Mouse (Mus musculus): ENCODE measurements around the gene Pde4b. TPM values are rescaled to one million over a fixed set of nuclear protein-coding genes. Genes with fewer than 3 reads are reported as not detected.

The Pde4b gene
- polyA plus RNA-seq, 1 experiment, result 6.7 TPM

DNA sequence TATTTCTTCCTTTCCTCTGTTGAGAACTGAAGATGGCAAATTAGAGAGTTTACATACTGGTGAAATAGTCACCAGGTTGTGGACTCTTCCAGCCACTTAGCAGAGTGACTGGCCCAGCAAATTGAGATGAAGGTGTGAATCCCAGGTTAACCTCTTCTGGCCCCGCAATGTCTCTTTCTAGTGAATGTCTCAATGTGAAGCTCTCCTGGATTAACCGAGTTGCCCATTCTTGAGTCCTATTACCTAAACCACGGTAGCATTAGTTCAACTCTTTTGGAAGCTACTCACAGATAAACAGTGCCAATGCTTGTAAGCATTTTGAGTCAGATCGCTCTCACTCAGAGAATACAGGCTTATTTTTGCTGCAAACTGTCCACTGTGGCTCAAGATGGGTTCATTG lies 491.7 kb downstream of the Pde4b start:
- Histone ChIP-seq H3K79me2 (ENCODE audit: control insufficient read depth, insufficient read depth) (peaks cover 5% of the 10 kb centered on the region), H3K4me3 (no peak overlapping the region), H3K36me3 (ENCODE audit: control insufficient read depth, insufficient read depth) (peaks cover 4% of the 10 kb centered on the region), H3ac (ENCODE audit: control insufficient read depth, insufficient read length) (no peak overlapping the region), H3K4me2 (ENCODE audit: low read depth) (no peak overlapping the region), H3K27me3 (ENCODE audit: control insufficient read depth, insufficient read depth, insufficient read length) (no peaks in the 10 kb centered on the region)
- TF ChIP-seq POLR2AphosphoS2 (IDR thresholded peaks at IDR 0.05; ENCODE audit: insufficient read length, low read depth) (no peak), REST (IDR thresholded peaks at IDR 0.05; ENCODE audit: insufficient read depth, insufficient read length) (no peak), MYOG (IDR thresholded peaks at IDR 0.05; ENCODE audit: control insufficient read depth in 1 of 3, insufficient read depth in 1 of 3, insufficient read length in 2 of 3, low read depth in 2 of 3) (no peak), E2F4 (IDR thresholded peaks at IDR 0.05; ENCODE audit: insufficient read depth) (no peak), SRF (IDR thresholded peaks at IDR 0.05; ENCODE audit: control insufficient read depth, insufficient read length, low read depth) (no peak), MAX (IDR thresholded peaks at IDR 0.05; ENCODE audit: low read depth) (no peak), POLR2A (IDR thresholded peaks at IDR 0.05; ENCODE audit: insufficient read length, low read depth) (no peak)

- Histone ChIP-seq H3K27me3 (ENCODE audit: control insufficient read depth, insufficient read depth, insufficient read length) (no peaks in the 10 kb centered on the region), H3K36me3 (ENCODE audit: control insufficient read depth, insufficient read depth) (peaks cover 4% of the 10 kb centered on the region), H3K4me3 (no peak overlapping the region), H3K79me2 (ENCODE audit: control insufficient read depth, insufficient read depth) (peaks cover 5% of the 10 kb centered on the region), H3ac (ENCODE audit: control insufficient read depth, insufficient read length) (no peak overlapping the region), H3K4me2 (ENCODE audit: low read depth) (no peak overlapping the region)
- TF ChIP-seq MAX (IDR thresholded peaks at IDR 0.05; ENCODE audit: low read depth) (no peak), MYOG (IDR thresholded peaks at IDR 0.05; ENCODE audit: control insufficient read depth in 1 of 3, insufficient read depth in 1 of 3, insufficient read length in 2 of 3, low read depth in 2 of 3) (no peak), TCF3 (IDR thresholded peaks at IDR 0.05; ENCODE audit: insufficient read length, low read depth) (no peak), SRF (IDR thresholded peaks at IDR 0.05; ENCODE audit: control insufficient read depth, insufficient read length, low read depth) (no peak), POLR2AphosphoS2 (IDR thresholded peaks at IDR 0.05; ENCODE audit: insufficient read length, low read depth) (no peak), USF1 (IDR thresholded peaks at IDR 0.05; ENCODE audit: low read depth) (no peak), POLR2A (IDR thresholded peaks at IDR 0.05; ENCODE audit: insufficient read length, low read depth) (no peak), MYOD1 (IDR thresholded peaks at IDR 0.05; ENCODE audit: control insufficient read depth in 1 of 3, insufficient read length in 2 of 3, low read depth in 2 of 3) (no peak), TCF12 (IDR thresholded peaks at IDR 0.05; ENCODE audit: insufficient read depth, poor library complexity, severe bottlenecking) (no peak), CEBPB (IDR thresholded peaks at IDR 0.05; ENCODE audit: insufficient read depth, poor library complexity, severe bottlenecking) (no peak), REST (IDR thresholded peaks at IDR 0.05; ENCODE audit: insufficient read depth, insufficient read length) (no peak)
These were observed 492.4 kb downstream of the Pde4b start for GRCm38 (mm10) chr4:102579746-102580145.

GRCm38 (mm10) chr4:102582165-102582749 lies 494.9 kb downstream of the Pde4b start:
- no peak overlapping the region for H3K4me3 ChIP-seq
- H3ac ChIP-seq (ENCODE audit: control insufficient read depth, insufficient read length), result no peak overlapping the region
- TF ChIP-seq MYOG (IDR thresholded peaks at IDR 0.05; ENCODE audit: control insufficient read depth in 1 of 3, insufficient read depth in 1 of 3, insufficient read length in 2 of 3, low read depth in 2 of 3), result no peak
- no peak for TF ChIP-seq POLR2AphosphoS2 (IDR thresholded peaks at IDR 0.05; ENCODE audit: insufficient read length, low read depth)
- H3K4me2 ChIP-seq (ENCODE audit: low read depth), result no peak overlapping the region
- H3K79me2 ChIP-seq (ENCODE audit: control insufficient read depth, insufficient read depth), result no peaks in the 10 kb centered on the region
- H3K36me3 ChIP-seq (ENCODE audit: control insufficient read depth, insufficient read depth), result peaks cover 4% of the 10 kb centered on the region
- no peaks in the 10 kb centered on the region for H3K27me3 ChIP-seq (ENCODE audit: control insufficient read depth, insufficient read depth, insufficient read length)

DNA sequence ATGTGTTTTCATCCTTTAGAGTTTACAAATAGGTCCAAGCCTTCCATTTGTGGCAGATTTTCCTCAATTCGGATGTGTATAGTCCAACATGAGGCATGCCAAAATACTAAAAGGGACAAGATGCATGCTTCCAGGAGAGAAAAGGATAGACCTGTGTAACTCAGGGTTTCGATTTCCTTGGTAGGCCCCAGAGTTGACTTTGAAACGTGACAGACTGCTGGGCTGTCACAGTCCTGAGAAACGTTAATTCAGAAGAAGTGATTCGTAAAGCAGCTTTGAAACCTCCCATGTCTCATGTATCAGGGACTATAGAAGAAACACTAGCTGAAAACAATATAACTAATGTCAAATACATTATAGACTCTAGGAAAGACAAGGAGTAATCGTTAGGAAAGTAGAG lies 495.6 kb downstream of the Pde4b start:
- Histone ChIP-seq H3K27me3 (ENCODE audit: control insufficient read depth, insufficient read depth, insufficient read length) (no peaks in the 10 kb centered on the region), H3K4me3 (no peak overlapping the region), H3K79me2 (ENCODE audit: control insufficient read depth, insufficient read depth) (no peaks in the 10 kb centered on the region), H3K36me3 (ENCODE audit: control insufficient read depth, insufficient read depth) (peaks cover 4% of the 10 kb centered on the region), H3ac (ENCODE audit: control insufficient read depth, insufficient read length) (no peak overlapping the region), H3K4me2 (ENCODE audit: low read depth) (no peak overlapping the region)
- no peak for TF ChIP-seq MAX (IDR thresholded peaks at IDR 0.05; ENCODE audit: low read depth)
- no peak for TF ChIP-seq CEBPB (IDR thresholded peaks at IDR 0.05; ENCODE audit: insufficient read depth, poor library complexity, severe bottlenecking)
- no peak for TF ChIP-seq POLR2A (IDR thresholded peaks at IDR 0.05; ENCODE audit: insufficient read length, low read depth)
- no peak for TF ChIP-seq TCF12 (IDR thresholded peaks at IDR 0.05; ENCODE audit: insufficient read depth, poor library complexity, severe bottlenecking)
- no peak for TF ChIP-seq POLR2AphosphoS2 (IDR thresholded peaks at IDR 0.05; ENCODE audit: insufficient read length, low read depth)
- no peak for TF ChIP-seq MYOD1 (IDR thresholded peaks at IDR 0.05; ENCODE audit: control insufficient read depth in 1 of 3, insufficient read length in 2 of 3, low read depth in 2 of 3)
- TF ChIP-seq USF1 (IDR thresholded peaks at IDR 0.05; ENCODE audit: low read depth), result no peak
- no peak for TF ChIP-seq E2F4 (IDR thresholded peaks at IDR 0.05; ENCODE audit: insufficient read depth)
- no peak for TF ChIP-seq SRF (IDR thresholded peaks at IDR 0.05; ENCODE audit: control insufficient read depth, insufficient read length, low read depth)
- no peak for TF ChIP-seq MYOG (IDR thresholded peaks at IDR 0.05; ENCODE audit: control insufficient read depth in 1 of 3, insufficient read depth in 1 of 3, insufficient read length in 2 of 3, low read depth in 2 of 3)

GRCm38 (mm10) chr4:102583469-102583868 lies 496.1 kb downstream of the Pde4b start:
- Histone ChIP-seq H3K4me3 (no peak overlapping the region), H3ac (ENCODE audit: control insufficient read depth, insufficient read length) (no peak overlapping the region), H3K79me2 (ENCODE audit: control insufficient read depth, insufficient read depth) (no peaks in the 10 kb centered on the region), H3K36me3 (ENCODE audit: control insufficient read depth, insufficient read depth) (peaks cover 4% of the 10 kb centered on the region), H3K4me2 (ENCODE audit: low read depth) (no peak overlapping the region), H3K27me3 (ENCODE audit: control insufficient read depth, insufficient read depth, insufficient read length) (no peaks in the 10 kb centered on the region)
- no peak for TF ChIP-seq POLR2A (IDR thresholded peaks at IDR 0.05; ENCODE audit: insufficient read length, low read depth)
- TF ChIP-seq POLR2AphosphoS2 (IDR thresholded peaks at IDR 0.05; ENCODE audit: insufficient read length, low read depth), result no peak
- no peak for TF ChIP-seq SRF (IDR thresholded peaks at IDR 0.05; ENCODE audit: control insufficient read depth, insufficient read length, low read depth)
- no peak for TF ChIP-seq USF1 (IDR thresholded peaks at IDR 0.05; ENCODE audit: low read depth)
- TF ChIP-seq TCF3 (IDR thresholded peaks at IDR 0.05; ENCODE audit: insufficient read length, low read depth), result no peak
- no peak for TF ChIP-seq E2F4 (IDR thresholded peaks at IDR 0.05; ENCODE audit: insufficient read depth)
- no peak for TF ChIP-seq MYOD1 (IDR thresholded peaks at IDR 0.05; ENCODE audit: control insufficient read depth in 1 of 3, insufficient read length in 2 of 3, low read depth in 2 of 3)
- no peak for TF ChIP-seq MAX (IDR thresholded peaks at IDR 0.05; ENCODE audit: low read depth)
- TF ChIP-seq REST (IDR thresholded peaks at IDR 0.05; ENCODE audit: insufficient read depth, insufficient read length), result no peak
- no peak for TF ChIP-seq MYOG (IDR thresholded peaks at IDR 0.05; ENCODE audit: control insufficient read depth in 1 of 3, insufficient read depth in 1 of 3, insufficient read length in 2 of 3, low read depth in 2 of 3)
- TF ChIP-seq TCF12 (IDR thresholded peaks at IDR 0.05; ENCODE audit: insufficient read depth, poor library complexity, severe bottlenecking), result no peak

Data from myocyte (in vitro differentiated cells).